Mouse (Mus musculus): ENCODE data around the gene Iah1. TPM values are rescaled to one million over a fixed set of nuclear protein-coding genes. Genes with fewer than 3 reads are reported as not detected.

Iah1 gene
- total RNA-seq, 2 experiments from 2014 or later, result 12.2 to 17.4 TPM

GRCm38 (mm10) chr12:21316869-21317265 is 678 bp downstream of the Iah1 start:
- intact Hi-C loops (cut with DNase I), result loop anchor here (2.0 to 10.0 kb wide), 4 partner anchors 30 to 392 kb away; partner anchors contain the start of genes Adam17 and Itgb1bp1

DNA sequence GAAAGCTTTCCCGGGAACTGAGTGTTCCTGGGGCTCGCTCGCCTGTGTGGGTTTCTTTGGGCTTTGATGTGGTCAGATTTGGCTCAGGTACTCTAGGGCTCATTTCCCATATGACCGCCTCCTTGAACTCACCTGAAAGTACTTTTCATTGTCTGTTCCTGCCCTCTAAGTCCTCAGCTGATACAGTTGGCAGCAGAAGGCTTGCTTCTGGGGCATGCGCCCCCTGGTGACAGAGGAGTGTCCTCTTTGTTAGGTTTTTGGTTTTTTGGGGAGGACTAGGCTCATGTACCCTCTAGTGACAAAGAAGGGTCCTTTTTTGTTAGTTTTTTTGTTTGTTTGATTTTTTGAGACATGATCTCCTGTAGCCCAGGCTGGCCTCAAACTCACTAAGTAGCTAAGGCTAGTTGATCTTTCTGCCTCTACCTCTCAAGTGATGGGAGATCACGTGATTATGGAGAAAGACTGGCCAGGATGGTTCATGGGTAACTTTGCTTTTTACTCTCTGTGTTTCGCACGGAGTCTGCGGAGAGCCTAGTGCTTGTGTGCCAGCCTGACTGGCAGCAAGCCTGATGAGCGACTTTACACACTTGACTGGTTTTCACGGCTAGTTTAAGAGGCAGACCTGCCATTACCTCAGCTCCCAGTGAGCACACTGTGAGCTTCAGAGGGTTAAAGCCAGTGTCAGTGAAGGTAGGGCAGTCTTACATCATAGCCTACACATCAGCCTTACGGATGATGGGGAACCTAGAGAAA is 2.1 kb downstream of the Iah1 start:
- DNase-seq, result peak; percentile 60 to 68
- intact Hi-C loops (cut with DNase I), result loop anchor here (5.0 to 10.0 kb wide), 3 partner anchors 54 to 394 kb away; partner anchors contain the start of gene Adam17

More at GRCm38 (mm10) chr12:21316869-21317265, 678 bp downstream of the Iah1 start:
- peak; percentile 64 to 68 for DNase-seq

DNA sequence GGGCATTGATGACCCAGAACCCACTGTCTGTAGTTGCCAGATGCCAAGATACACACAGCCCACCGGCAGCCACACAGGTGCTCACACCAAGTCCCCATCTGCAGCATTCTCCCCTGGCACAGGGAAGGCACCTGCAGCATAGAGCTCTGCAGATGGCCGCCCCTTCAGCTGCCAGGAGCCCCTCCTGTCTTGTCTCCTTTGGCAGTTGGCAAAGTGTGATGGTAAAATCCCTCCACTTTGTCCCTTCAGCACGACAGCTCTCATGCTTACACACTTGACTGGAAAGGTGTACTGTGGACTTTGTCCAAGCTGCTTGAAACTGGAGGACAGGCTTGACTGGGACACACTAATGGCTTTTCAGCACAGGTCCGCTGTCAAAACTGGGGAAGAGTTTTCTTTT is 4.1 kb downstream of the Iah1 start:
- intact Hi-C loops (cut with DNase I), result no loop called here

GRCm38 (mm10) chr12:21321170-21321569 is 5.0 kb downstream of the Iah1 start:
- intact Hi-C loops (cut with DNase I), result no loop called here
- DNase-seq, result no peak

More for the DNA sequence above, 4.1 kb downstream of the Iah1 start:
- DNase-seq, result no peak

GRCm38 (mm10) chr12:21322296-21322695 is 6.1 kb downstream of the Iah1 start:
- DNase-seq, result no peak
- intact Hi-C loops (cut with DNase I), result no loop called here

- intact Hi-C loops (cut with DNase I), result no loop called here
- DNase-seq, result no peak
These were observed 6.7 kb downstream of the Iah1 start for GRCm38 (mm10) chr12:21322856-21323255.

GRCm38 (mm10) chr12:21324101-21324500 is 7.9 kb downstream of the Iah1 start:
- no peak for DNase-seq
- intact Hi-C loops (cut with DNase I), result no loop called here

DNA sequence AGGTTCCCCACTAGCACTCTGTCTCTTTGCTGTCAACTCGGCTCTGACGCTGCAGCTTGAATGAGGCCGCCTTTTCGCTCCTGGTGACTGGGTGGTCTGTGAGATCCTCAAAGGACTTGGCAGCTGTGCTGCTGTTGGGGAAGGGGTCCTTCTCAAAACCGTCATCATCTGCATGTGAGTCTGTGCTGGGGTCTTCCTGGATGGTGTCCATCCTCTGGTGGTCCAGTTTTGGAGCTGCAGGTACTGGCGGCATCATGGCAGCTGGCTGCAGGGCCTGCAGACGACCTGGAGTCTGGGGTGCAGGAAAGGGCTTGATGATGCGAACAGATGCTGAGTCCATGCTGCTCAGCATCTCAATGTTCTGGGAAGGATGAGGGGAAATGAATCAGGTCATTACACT is 9.1 kb downstream of the Iah1 start:
- no peak for DNase-seq
- intact Hi-C loops (cut with DNase I), result no loop called here

GRCm38 (mm10) chr12:21326325-21326724 is 10.1 kb downstream of the Iah1 start:
- no peak for DNase-seq
- intact Hi-C loops (cut with DNase I), result no loop called here

DNA sequence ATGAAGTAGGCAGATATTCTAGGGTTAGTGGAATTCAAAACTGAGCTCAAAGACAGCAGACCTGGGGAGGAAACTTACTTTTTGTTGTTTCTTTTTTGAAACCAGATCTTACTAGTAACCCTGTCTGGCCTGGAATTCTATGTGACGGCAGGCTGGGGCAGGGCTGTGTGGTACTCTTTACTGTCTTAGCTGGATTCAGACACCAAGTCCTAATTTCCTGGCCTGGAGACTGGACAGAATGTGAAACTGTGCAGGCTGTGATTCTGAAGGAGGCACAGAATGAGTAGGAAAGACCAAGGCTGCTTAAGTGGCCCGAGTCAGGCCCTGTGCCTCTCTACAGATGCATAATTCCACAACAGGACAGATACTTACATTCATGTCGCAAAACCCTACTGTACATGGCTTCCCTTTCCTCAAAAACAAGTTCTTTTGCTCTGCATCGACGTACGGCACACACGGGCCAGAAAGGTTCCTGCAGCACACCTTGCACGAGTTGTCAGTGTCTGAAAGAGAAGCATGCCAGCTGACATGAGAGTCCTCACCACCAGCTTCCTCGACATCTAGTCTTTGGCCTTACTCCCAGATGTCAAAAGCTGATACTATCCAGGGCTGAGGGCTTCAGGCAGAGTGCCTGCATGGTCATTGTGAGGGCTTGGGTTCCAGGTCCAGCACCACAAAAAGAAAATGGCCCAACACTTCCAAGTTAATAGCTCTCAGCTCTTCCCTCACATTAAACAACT is 13.6 kb downstream of the Iah1 start:
- intact Hi-C loops (cut with DNase I), result no loop called here
- DNase-seq, result no peak

DNA sequence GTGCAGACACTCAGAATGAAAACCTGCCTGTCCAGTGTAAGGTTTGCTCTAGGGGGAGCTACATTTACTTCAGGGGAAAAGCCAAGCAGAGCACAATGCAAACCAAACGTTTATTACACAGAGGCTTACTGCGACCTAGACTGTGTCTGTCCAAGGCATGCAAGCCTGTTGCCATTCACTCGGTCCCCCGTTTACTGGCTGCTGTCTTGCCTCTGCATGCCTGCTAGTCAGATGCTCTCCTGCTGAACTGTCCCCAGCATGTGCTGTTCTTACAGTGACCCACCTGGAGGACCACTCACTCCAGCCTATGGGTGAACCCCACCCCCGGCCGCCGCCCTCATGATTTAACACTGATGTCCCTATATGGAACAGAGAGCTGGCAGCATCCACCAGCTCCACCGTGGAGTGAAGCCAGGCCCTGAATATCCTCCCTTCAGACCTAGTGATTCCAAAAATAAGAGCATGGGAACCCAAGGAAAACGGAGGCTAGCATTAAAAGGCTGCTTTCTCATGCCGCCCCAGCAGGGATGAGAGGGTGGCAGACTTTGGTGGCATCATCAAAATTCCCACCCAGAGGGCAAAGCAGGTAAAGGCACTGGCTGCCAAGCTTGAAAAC is 14.9 kb downstream of the Iah1 start:
- peak in 1 of 2 experiments; percentile 23 for DNase-seq
- intact Hi-C loops (cut with DNase I), result no loop called here

DNA sequence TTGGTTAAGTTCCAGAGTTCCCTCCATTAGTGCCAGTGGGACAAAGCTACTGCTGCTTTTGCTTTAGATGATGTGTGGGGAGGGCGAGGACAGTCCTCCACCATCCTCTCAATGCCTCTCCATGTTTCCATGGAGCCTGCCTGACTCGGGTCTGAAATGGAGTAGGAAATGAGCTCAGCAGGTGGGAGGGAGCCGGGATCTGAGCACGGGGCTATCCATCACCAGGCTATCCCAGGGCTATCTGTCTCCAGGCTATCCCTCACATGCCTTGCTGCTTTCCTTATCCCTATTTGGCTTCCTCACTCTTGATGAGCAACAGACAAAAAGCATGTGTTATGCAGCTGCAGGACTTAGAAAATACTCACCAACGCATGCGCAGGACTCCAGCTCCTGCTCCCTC is 15.5 kb downstream of the Iah1 start:
- no peak for DNase-seq
- intact Hi-C loops (cut with DNase I), result no loop called here

DNA sequence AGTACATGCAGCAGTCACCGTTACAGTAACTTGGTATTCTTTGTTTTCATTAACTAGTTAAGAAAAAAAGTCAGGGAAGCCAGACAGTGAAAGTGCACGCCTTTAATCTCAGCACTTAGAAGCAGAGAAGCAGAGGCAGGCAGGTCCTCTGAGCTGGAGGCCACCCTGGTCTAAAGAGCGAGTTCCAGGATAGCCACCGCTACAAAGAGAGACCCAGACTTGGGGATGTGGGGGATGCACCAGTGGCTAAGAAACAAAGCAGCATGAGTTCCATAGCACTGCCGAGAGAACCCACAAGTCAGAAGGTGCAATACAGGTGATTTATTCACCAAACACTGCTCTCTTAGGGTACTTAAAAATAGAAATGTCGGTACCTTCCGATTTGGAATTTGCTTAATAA is 16.8 kb downstream of the Iah1 start:
- intact Hi-C loops (cut with DNase I), result no loop called here
- no peak for DNase-seq

- DNase-seq, result no peak
- intact Hi-C loops (cut with DNase I), result no loop called here
These were observed 17.6 kb downstream of the Iah1 start for GRCm38 (mm10) chr12:21333766-21334165.

GRCm38 (mm10) chr12:21335869-21336268 is 19.7 kb downstream of the Iah1 start:
- no peak for DNase-seq
- intact Hi-C loops (cut with DNase I), result no loop called here

- intact Hi-C loops (cut with DNase I), result no loop called here
These were observed 21.0 kb downstream of the Iah1 start for GRCm38 (mm10) chr12:21337171-21337570.

GRCm38 (mm10) chr12:21340674-21341073 is 24.5 kb downstream of the Iah1 start:
- no peak for DNase-seq
- intact Hi-C loops (cut with DNase I), result loop anchor here (10.0 kb wide), 1 partner anchor 274 kb away; no protein-coding TSS in a partner anchor

More at GRCm38 (mm10) chr12:21337171-21337570, 21.0 kb downstream of the Iah1 start:
- no peak for DNase-seq

- intact Hi-C loops (cut with DNase I), result loop anchor here (10.0 kb wide), 1 partner anchor 268 kb away; no protein-coding TSS in a partner anchor
- DNase-seq, result no peak
These were observed 30.8 kb downstream of the Iah1 start for GRCm38 (mm10) chr12:21346972-21347371.

DNA sequence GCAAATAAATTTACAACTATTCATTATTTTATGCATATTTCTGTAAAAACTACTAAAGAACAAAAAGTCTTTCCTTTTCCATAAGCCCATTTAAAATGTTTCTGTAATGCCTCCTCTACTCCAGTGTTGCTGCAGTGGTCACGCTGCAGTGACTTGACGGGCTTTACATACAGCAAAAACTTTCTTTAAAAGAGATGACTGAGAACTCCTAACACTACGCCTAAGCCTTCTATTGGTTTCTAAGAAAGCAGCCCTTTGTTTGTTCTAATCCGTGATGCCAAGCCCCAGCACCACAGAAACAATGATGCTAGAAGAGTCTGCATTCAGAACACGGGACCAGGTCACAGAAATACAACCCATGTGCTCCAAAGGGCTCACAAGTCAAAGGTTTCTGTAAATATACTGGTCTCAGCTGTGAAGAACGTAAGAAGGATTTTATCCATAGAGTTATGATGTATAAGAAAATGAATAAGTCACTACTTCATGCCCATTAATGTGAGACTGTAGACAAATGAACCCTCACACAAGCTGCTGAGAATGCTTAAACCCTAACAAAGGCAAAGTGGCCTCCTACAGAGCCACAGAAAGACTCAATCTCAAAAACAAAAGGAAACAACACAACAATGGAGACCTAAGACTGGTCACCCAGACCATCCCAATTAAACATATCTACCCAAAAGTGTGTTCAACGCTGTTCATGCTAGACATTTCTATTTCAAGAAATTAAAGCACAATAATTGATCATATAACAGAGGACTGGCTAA is 34.1 kb downstream of the Iah1 start:
- DNase-seq, result no peak
- intact Hi-C loops (cut with DNase I), result no loop called here

- no peak for DNase-seq
- intact Hi-C loops (cut with DNase I), result no loop called here
These were observed 37.5 kb downstream of the Iah1 start for GRCm38 (mm10) chr12:21353681-21354080.

All from heart, postnatal 36 days (tissue).